Mouse (Mus musculus) frontal cortex, adult (tissue): ENCODE measurements around the gene Cdc42ep5.

Source experiments
- ATAC-seq: cut with Nextera tagmentation; 2 replicates; pipeline ENCODE4 v1.9.2; 2017; ENCODE audit warnings: mild to moderate bottlenecking, moderate library complexity, mixed read lengths; ENCODE audit not compliant: low TSS enrichment

The Cdc42ep5 gene

GRCm38 (mm10) chr7:4127894-4128293 lies 36.8 kb downstream of the Cdc42ep5 start:
- no peak for ATAC-seq

- no peak for ATAC-seq
These were observed 37.5 kb downstream of the Cdc42ep5 start for GRCm38 (mm10) chr7:4126992-4127785.

GRCm38 (mm10) chr7:4125306-4125705 lies 39.4 kb downstream of the Cdc42ep5 start:
- ATAC-seq = no peak

- no peak for ATAC-seq
These were observed 39.8 kb downstream of the Cdc42ep5 start for GRCm38 (mm10) chr7:4124856-4125255.

- peak; percentile 35 for ATAC-seq
These were observed 40.3 kb downstream of the Cdc42ep5 start for GRCm38 (mm10) chr7:4124315-4124759.

GRCm38 (mm10) chr7:4123732-4124131 lies 40.9 kb downstream of the Cdc42ep5 start:
- peak; percentile 60 for ATAC-seq

GRCm38 (mm10) chr7:4122783-4123182 lies 41.9 kb downstream of the Cdc42ep5 start:
- ATAC-seq = no peak

GRCm38 (mm10) chr7:4122076-4122768 lies 42.4 kb downstream of the Cdc42ep5 start:
- ATAC-seq = no peak

- peak; percentile 38 for ATAC-seq
These were observed 44.4 kb downstream of the Cdc42ep5 start for GRCm38 (mm10) chr7:4119976-4120921.

GRCm38 (mm10) chr7:4119344-4119902 lies 45.2 kb downstream of the Cdc42ep5 start, which contains the start of gene Ttyh1:
Ttyh1 (plus strand) TSS chr7:4119408.
- ATAC-seq = no peak

- ATAC-seq = 0 out of 2 replicates have a peak, but pooled peaks have one; percentile 14
These were observed 47.4 kb downstream of the Cdc42ep5 start for GRCm38 (mm10) chr7:4117050-4117814.

- ATAC-seq = peak; percentile 57; the same call in 1 of the 2 replicates
These were observed 52.9 kb downstream of the Cdc42ep5 start for GRCm38 (mm10) chr7:4111766-4112165.

GRCm38 (mm10) chr7:4103411-4103810 lies 61.2 kb downstream of the Cdc42ep5 start:
- ATAC-seq = no peak; the same call in 1 of the 2 replicates
